Comparison of ENCODE assay signal across 8 mouse cellular contexts in genomic region chr16:43335151-43335823, GRCm38 (mm10).
DNase-seq lines count a peak whose midpoint lies in the region; ATAC-seq lines count a peak whose summit lies in the region.

No protein-coding gene starts in this region.

- no peak for DNase-seq in forebrain, embryonic 11.5 days (ENCODE audit: low spot score)
- peak; percentile 23 to 37 for DNase-seq in lung, postnatal 4 days
- no peak for DNase-seq in T-cell, adult 2 months (ENCODE audit: low spot score)
- DNase-seq in ovary, postnatal 14 days (ENCODE audit: low spot score): no peak
- no peak for DNase-seq in frontal cortex, postnatal 36 days (ENCODE audit: low spot score in 2 of 2)

- 73% methylated on average over 8 of the region's 8 CpGs for WGBS in forebrain, embryonic 15.5 days
- WGBS in forebrain, embryonic 11.5 days: 80% methylated on average over 8 of the region's 8 CpGs
- 51% methylated on average over 8 of the region's 8 CpGs for WGBS in embryonic facial prominence, embryonic 13.5 days
- WGBS in intestine, embryonic 15.5 days: 48% methylated on average over 8 of the region's 8 CpGs

- H3K36me3 ChIP-seq in forebrain, embryonic 15.5 days: no peaks in the 10 kb centered on the region
- H3K36me3 ChIP-seq in forebrain, embryonic 11.5 days (ENCODE audit: control insufficient read depth, insufficient read depth, low read length): no peaks in the 10 kb centered on the region
- H3K36me3 ChIP-seq in embryonic facial prominence, embryonic 13.5 days: no peaks in the 10 kb centered on the region
- no peaks in the 10 kb centered on the region for H3K36me3 ChIP-seq in intestine, embryonic 15.5 days

- H3K9me3 ChIP-seq in forebrain, embryonic 15.5 days: no peaks in the 10 kb centered on the region
- no peaks in the 10 kb centered on the region for H3K9me3 ChIP-seq in forebrain, embryonic 11.5 days (ENCODE audit: control insufficient read depth, low read length)
- H3K9me3 ChIP-seq in embryonic facial prominence, embryonic 13.5 days: no peaks in the 10 kb centered on the region
- H3K9me3 ChIP-seq in intestine, embryonic 15.5 days: no peaks in the 10 kb centered on the region

- no peak for ATAC-seq in forebrain, embryonic 15.5 days (replicated peaks)
- no peak for ATAC-seq in forebrain, embryonic 11.5 days (replicated peaks; ENCODE audit: low FRiP score)
- ATAC-seq in embryonic facial prominence, embryonic 13.5 days (ENCODE audit: insufficient number of reproducible peaks, insufficient read depth, low FRiP score, low TSS enrichment, low read depth): no peak
- peak; percentile 81 for ATAC-seq in intestine, embryonic 15.5 days

- H3K9ac ChIP-seq in forebrain, embryonic 15.5 days (replicated peaks): no peak overlapping the region
- H3K9ac ChIP-seq in forebrain, embryonic 11.5 days (ENCODE audit: low read length): no peak overlapping the region
- no peak overlapping the region for H3K9ac ChIP-seq in embryonic facial prominence, embryonic 13.5 days
- no peak overlapping the region for H3K9ac ChIP-seq in intestine, embryonic 15.5 days

- H3K4me1 ChIP-seq in forebrain, embryonic 15.5 days: peaks cover 11% of the 10 kb centered on the region
- no peaks in the 10 kb centered on the region for H3K4me1 ChIP-seq in forebrain, embryonic 11.5 days (replicated peaks; ENCODE audit: control insufficient read depth, insufficient read depth, low read length)
- peaks cover 7% of the 10 kb centered on the region; the same call in 1 of the 2 replicates for H3K4me1 ChIP-seq in embryonic facial prominence, embryonic 13.5 days
- 0 out of 2 replicates have a peak, but pooled peaks cover 8% of the 10 kb centered on the region for H3K4me1 ChIP-seq in intestine, embryonic 15.5 days (replicated peaks)

- no peak overlapping the region for H3K4me2 ChIP-seq in forebrain, embryonic 15.5 days (replicated peaks)
- H3K4me2 ChIP-seq in forebrain, embryonic 11.5 days (ENCODE audit: low read depth, low read length, severe bottlenecking): no peak overlapping the region
- H3K4me2 ChIP-seq in embryonic facial prominence, embryonic 13.5 days: no peak overlapping the region
- H3K4me2 ChIP-seq in intestine, embryonic 15.5 days (replicated peaks): no peak overlapping the region

- peak overlapping the region; percentile 31 for H3K27ac ChIP-seq in forebrain, embryonic 15.5 days (replicated peaks)
- H3K27ac ChIP-seq in forebrain, embryonic 11.5 days (ENCODE audit: low read depth, low read length): no peak overlapping the region
- peak overlapping the region; percentile 22; the same call in 1 of the 2 replicates for H3K27ac ChIP-seq in embryonic facial prominence, embryonic 13.5 days
- H3K27ac ChIP-seq in intestine, embryonic 15.5 days: no peak overlapping the region

- no peak overlapping the region for H3K4me3 ChIP-seq in forebrain, embryonic 15.5 days
- no peak overlapping the region for H3K4me3 ChIP-seq in forebrain, embryonic 11.5 days (ENCODE audit: low read depth, low read length)
- no peak overlapping the region for H3K4me3 ChIP-seq in embryonic facial prominence, embryonic 13.5 days
- H3K4me3 ChIP-seq in intestine, embryonic 15.5 days (replicated peaks): no peak overlapping the region

- no peaks in the 10 kb centered on the region for H3K27me3 ChIP-seq in forebrain, embryonic 15.5 days
- no peaks in the 10 kb centered on the region for H3K27me3 ChIP-seq in forebrain, embryonic 11.5 days (ENCODE audit: control insufficient read depth, insufficient read depth, low read length)
- H3K27me3 ChIP-seq in embryonic facial prominence, embryonic 13.5 days: no peaks in the 10 kb centered on the region
- H3K27me3 ChIP-seq in intestine, embryonic 15.5 days (replicated peaks): no peaks in the 10 kb centered on the region

Comparison
In these comparisons a context has a peak if more than half of its experiments do, and no peak if none do; other contexts are left out.
1. H3K27ac ChIP-seq: peak in forebrain, embryonic 15.5 days (single experiment) and embryonic facial prominence, embryonic 13.5 days (single experiment); none in forebrain, embryonic 11.5 days (single experiment) and intestine, embryonic 15.5 days (single experiment).
2. DNase-seq: peak in lung, postnatal 4 days (2 of 2); none in forebrain, embryonic 11.5 days (single experiment), T-cell, adult 2 months (single experiment), ovary, postnatal 14 days (single experiment) and frontal cortex, postnatal 36 days (0 of 2).